Comparison of ENCODE assay signal across 8 mouse cellular contexts in the genomic region with DNA sequence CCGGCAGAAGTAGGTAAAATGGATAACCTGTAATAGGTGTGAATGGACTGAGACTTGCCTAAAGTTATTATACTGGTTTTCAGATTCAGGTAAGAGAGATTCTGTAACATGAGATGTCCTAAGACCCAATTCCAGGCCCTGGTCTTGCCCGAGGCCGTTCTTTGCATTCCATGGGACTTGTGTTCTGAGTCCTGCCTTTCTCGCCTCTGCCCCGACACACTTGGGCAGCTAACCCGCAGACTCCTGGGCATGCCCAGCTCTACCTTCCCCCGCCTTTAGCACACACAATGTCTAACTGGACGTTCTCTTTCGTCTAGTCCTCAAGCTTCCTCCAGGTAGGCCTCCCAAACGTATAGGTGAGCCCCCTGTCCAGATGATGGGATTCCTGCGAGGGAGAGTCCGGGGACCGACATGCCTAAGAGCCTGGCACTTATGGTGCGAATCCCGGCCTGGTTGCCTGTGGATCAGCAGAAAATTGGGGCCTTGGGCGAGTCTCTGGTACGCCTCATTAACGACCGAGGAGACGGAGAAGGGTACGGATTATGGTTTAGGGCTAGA. TPM values are rescaled to one million over a fixed set of nuclear protein-coding genes. Genes with fewer than 3 reads are reported as not detected.
A peak's percentile ranks its signal among the peaks of the same experiment; 100 is the strongest.
DNase-seq lines count a peak whose midpoint lies in the region; ATAC-seq and TF ChIP-seq lines count a peak whose summit lies in the region.

No protein-coding gene starts in this region.

- H3K4me2 ChIP-seq in heart, embryonic 11.5 days: peak overlapping the region; percentile 90
- peak overlapping the region; percentile 89 for H3K4me2 ChIP-seq in forebrain, embryonic 14.5 days (ENCODE audit: low read length)
- H3K4me2 ChIP-seq in limb, embryonic 15.5 days: peak overlapping the region; percentile 72

- no peaks in the 10 kb centered on the region for H3K27me3 ChIP-seq in heart, embryonic 11.5 days (ENCODE audit: control insufficient read depth, insufficient read depth, low read length)
- no peaks in the 10 kb centered on the region for H3K27me3 ChIP-seq in G1E (ENCODE audit: insufficient read depth, low read length)
- no peaks in the 10 kb centered on the region for H3K27me3 ChIP-seq in forebrain, embryonic 14.5 days (replicated peaks; ENCODE audit: control insufficient read depth, insufficient read depth, low read length)
- H3K27me3 ChIP-seq in limb, embryonic 15.5 days: no peaks in the 10 kb centered on the region

- no peak for TF ChIP-seq CTCF in G1E (IDR thresholded peaks at IDR 0.05; ENCODE audit: low read depth, low read length)

- no peaks in the 10 kb centered on the region for H3K9me3 ChIP-seq in heart, embryonic 11.5 days (replicated peaks; ENCODE audit: control insufficient read depth, low read length)
- no peaks in the 10 kb centered on the region for H3K9me3 ChIP-seq in G1E (replicated peaks)
- no peaks in the 10 kb centered on the region for H3K9me3 ChIP-seq in forebrain, embryonic 14.5 days (replicated peaks; ENCODE audit: control insufficient read depth, low read length)
- no peaks in the 10 kb centered on the region for H3K9me3 ChIP-seq in limb, embryonic 15.5 days

- no peaks in the 10 kb centered on the region for H3K36me3 ChIP-seq in heart, embryonic 11.5 days (ENCODE audit: control insufficient read depth, insufficient read depth, low read length)
- H3K36me3 ChIP-seq in G1E (replicated peaks): peaks cover 36% of the 10 kb centered on the region
- H3K36me3 ChIP-seq in forebrain, embryonic 14.5 days (ENCODE audit: control insufficient read depth, insufficient read depth, low read length): no peaks in the 10 kb centered on the region
- H3K36me3 ChIP-seq in limb, embryonic 15.5 days: no peaks in the 10 kb centered on the region

- ATAC-seq in heart, embryonic 11.5 days (replicated peaks; ENCODE audit: insufficient number of reproducible peaks, low FRiP score, low TSS enrichment): peak; percentile 58
- ATAC-seq in G1E (ENCODE audit: extremely low read depth, insufficient number of reproducible peaks, low FRiP score, poor library complexity, severe bottlenecking): no peak; the same call in 1 of the 2 replicates
- peak; percentile 67 for ATAC-seq in forebrain, embryonic 14.5 days
- ATAC-seq in limb, embryonic 15.5 days (ENCODE audit: insufficient number of reproducible peaks, low FRiP score, low TSS enrichment, low read depth): peak; percentile 50
- ATAC-seq in neutrophil, adult 5-6 weeks (ENCODE audit: extremely low read depth, insufficient number of reproducible peaks, low FRiP score, poor library complexity, severe bottlenecking): peak; percentile 7

- no peak for DNase-seq in heart, postnatal 14 days
- peak; percentile 44 for DNase-seq in G1E (ENCODE audit: low spot score)
- DNase-seq in forebrain, embryonic 14.5 days (ENCODE audit: low spot score): no peak
- DNase-seq in T-cell, adult 2 months (ENCODE audit: low spot score): no peak
- DNase-seq in frontal cortex, postnatal 25 days (ENCODE audit: low spot score in 2 of 2): no peak

- WGBS in heart, embryonic 11.5 days (ENCODE audit: insufficient replicate concordance): under 1% methylated on average over 21 of the region's 21 CpGs
- WGBS in forebrain, embryonic 14.5 days: 2% methylated on average over 21 of the region's 21 CpGs
- 1% methylated on average over 21 of the region's 21 CpGs for WGBS in limb, embryonic 15.5 days

- H3K27ac ChIP-seq in heart, embryonic 11.5 days (ENCODE audit: low read depth, low read length): peak overlapping the region; percentile 85
- peak overlapping the region; percentile 68 for H3K27ac ChIP-seq in forebrain, embryonic 14.5 days (ENCODE audit: low read depth, low read length)
- peak overlapping the region; percentile 91 for H3K27ac ChIP-seq in limb, embryonic 15.5 days

- H3K9ac ChIP-seq in heart, embryonic 11.5 days (ENCODE audit: low read depth, low read length): peak overlapping the region; percentile 99
- peak overlapping the region; percentile 97 for H3K9ac ChIP-seq in forebrain, embryonic 14.5 days (ENCODE audit: low read length)
- H3K9ac ChIP-seq in limb, embryonic 15.5 days: peak overlapping the region; percentile 86

- peak overlapping the region; percentile 96 for H3K4me3 ChIP-seq in heart, embryonic 11.5 days (ENCODE audit: low read depth, low read length)
- peak overlapping the region; percentile 94 for H3K4me3 ChIP-seq in G1E (ENCODE audit: low read depth, low read length)
- peak overlapping the region; percentile 98 for H3K4me3 ChIP-seq in forebrain, embryonic 14.5 days (ENCODE audit: low read depth, low read length)
- peak overlapping the region; percentile 94 for H3K4me3 ChIP-seq in limb, embryonic 15.5 days

- H3K4me1 ChIP-seq in heart, embryonic 11.5 days (ENCODE audit: control insufficient read depth, insufficient read depth, low read length): peaks cover 7% of the 10 kb centered on the region
- peaks cover 36% of the 10 kb centered on the region for H3K4me1 ChIP-seq in G1E (ENCODE audit: insufficient read depth, low read depth, low read length)
- peaks cover 6% of the 10 kb centered on the region for H3K4me1 ChIP-seq in forebrain, embryonic 14.5 days (ENCODE audit: control insufficient read depth, insufficient read depth, low read length)
- H3K4me1 ChIP-seq in limb, embryonic 15.5 days: peaks cover 19% of the 10 kb centered on the region

- intact Hi-C loops in heart, postnatal 14 days (cut with DNase I): loop anchor here (10.0 kb wide), 1 partner anchor 121 kb away; no protein-coding TSS in a partner anchor

RNA-seq across cellular contexts. Expression of a gene that starts 0.5 kb away (rescaled TPM):
- 125 and 143 TPM in 2 replicates for polyA plus RNA-seq in heart, embryonic 11.5 days (2014; fragmentation: Nextera tagmentation; extraction: Ambion mirVana)
- total RNA-seq in heart, postnatal 14 days (2021): 10 to 100 TPM; 38.0 to 38.2 TPM
- 196 and 202 TPM in 2 replicates for total RNA-seq in G1E (2014; fragmentation: Nextera tagmentation)
- 161 TPM in 2 replicates for total RNA-seq in G1E (2017)
- polyA plus RNA-seq in G1E (2012): 32.0 and 41.8 TPM in 2 replicates
- polyA plus RNA-seq in forebrain, embryonic 14.5 days (2014; fragmentation: Nextera tagmentation; extraction: Ambion mirVana): 162 and 165 TPM in 2 replicates
- 151 and 157 TPM in 2 replicates for polyA plus RNA-seq in limb, embryonic 15.5 days (2015; fragmentation: Nextera tagmentation; extraction: Ambion mirVana)
- total RNA-seq in neutrophil, adult 5-6 weeks (2017): 99.3 and 105 TPM in 2 replicates

RNA-seq across cellular contexts. Expression of a gene that starts 34.1 kb away (rescaled TPM):
- polyA plus RNA-seq in heart, embryonic 11.5 days (2014; fragmentation: Nextera tagmentation; extraction: Ambion mirVana): 9.4 and 12.0 TPM in 2 replicates
- total RNA-seq in heart, postnatal 14 days (2021): 10 to 100 TPM; 32.6 to 36.6 TPM
- total RNA-seq in G1E (2014; fragmentation: Nextera tagmentation) (71.3 and 74.9 TPM in 2 replicates), G1E (2017) (24.3 TPM in 2 replicates)
- 14.7 and 17.4 TPM in 2 replicates for polyA plus RNA-seq in G1E (2012)
- polyA plus RNA-seq in forebrain, embryonic 14.5 days (2014; fragmentation: Nextera tagmentation; extraction: Ambion mirVana): 16.4 and 16.9 TPM in 2 replicates
- 11.4 and 12.3 TPM in 2 replicates for polyA plus RNA-seq in limb, embryonic 15.5 days (2015; fragmentation: Nextera tagmentation; extraction: Ambion mirVana)
- 69.5 and 75.7 TPM in 2 replicates for total RNA-seq in neutrophil, adult 5-6 weeks (2017)

RNA-seq across cellular contexts. Expression of a gene that starts 47.2 kb away (rescaled TPM):
- 0.07 and 0.10 TPM in 2 replicates for polyA plus RNA-seq in heart, embryonic 11.5 days (2014; fragmentation: Nextera tagmentation; extraction: Ambion mirVana)
- not detected for total RNA-seq in heart, postnatal 14 days (2021)
- total RNA-seq in G1E (2014; fragmentation: Nextera tagmentation): not detected in 2 replicates
- not detected in 2 replicates for total RNA-seq in G1E (2017)
- polyA plus RNA-seq in G1E (2012): not detected in 2 replicates
- polyA plus RNA-seq in forebrain, embryonic 14.5 days (2014; fragmentation: Nextera tagmentation; extraction: Ambion mirVana): 0.10 TPM in 1 of 2 replicates, not detected in the other
- not detected in 2 replicates for polyA plus RNA-seq in limb, embryonic 15.5 days (2015; fragmentation: Nextera tagmentation; extraction: Ambion mirVana)
- total RNA-seq in neutrophil, adult 5-6 weeks (2017): 0.35 TPM in 1 of 2 replicates, not detected in the other

RNA-seq across cellular contexts. Expression of a gene that starts 47.4 kb away (rescaled TPM):
- 0.29 and 0.46 TPM in 2 replicates for polyA plus RNA-seq in heart, embryonic 11.5 days (2014; fragmentation: Nextera tagmentation; extraction: Ambion mirVana)
- 1 to 10 TPM in 1 of 2 experiments, under 1 TPM in 1; 0.41 to 1.0 TPM for total RNA-seq in heart, postnatal 14 days (2021)
- total RNA-seq in G1E (2014; fragmentation: Nextera tagmentation): not detected in 2 replicates
- 0.05 TPM in 1 of 2 replicates, not detected in the other for total RNA-seq in G1E (2017)
- polyA plus RNA-seq in G1E (2012): not detected in 2 replicates
- 1.4 and 2.2 TPM in 2 replicates for polyA plus RNA-seq in forebrain, embryonic 14.5 days (2014; fragmentation: Nextera tagmentation; extraction: Ambion mirVana)
- polyA plus RNA-seq in limb, embryonic 15.5 days (2015; fragmentation: Nextera tagmentation; extraction: Ambion mirVana): 0.82 and 1.1 TPM in 2 replicates
- total RNA-seq in neutrophil, adult 5-6 weeks (2017): 1.7 and 2.3 TPM in 2 replicates
